Mouse (Mus musculus): ENCODE results near the gene Brdt.
A peak's percentile ranks its signal among the peaks of the same experiment; 100 is the strongest.
"Not testable (repeated sequence)": the region's sequence is repeated elsewhere in the genome, so short reads cannot be mapped to it uniquely, and the experiment has no call there.

Gene Brdt

DNA sequence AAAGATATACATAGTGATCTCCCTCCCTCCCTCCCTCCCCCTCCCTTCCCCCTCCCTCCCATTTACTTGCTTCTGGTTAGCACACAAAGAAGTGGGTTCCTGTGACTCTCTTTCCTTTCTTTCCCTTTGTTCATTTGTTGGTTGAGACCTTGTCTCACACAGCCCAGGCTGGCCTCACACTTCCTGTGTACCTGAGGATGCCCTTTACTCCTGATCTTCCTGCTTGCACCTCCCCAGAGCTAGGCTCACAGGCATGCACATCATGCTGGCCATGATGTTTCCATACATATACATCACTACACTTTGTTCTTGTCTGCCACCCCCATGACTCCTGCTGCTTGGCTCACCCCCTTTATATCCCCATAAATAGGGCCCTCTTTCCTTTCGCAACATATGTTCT lies 21.6 kb downstream of the Brdt start:
- no peaks in the 10 kb centered on the region for H3K36me3 ChIP-seq (ENCODE audit: insufficient read depth, low read length)
- TF ChIP-seq CTCF (conservative IDR thresholded peaks at IDR 0.05; ENCODE audit: low read length): no peak
- H3K4me1 ChIP-seq (replicated peaks; ENCODE audit: low read depth, low read length): no peaks in the 10 kb centered on the region
- no peaks in the 10 kb centered on the region for H3K9me3 ChIP-seq (ENCODE audit: low read length)
- H3K27me3 ChIP-seq (ENCODE audit: insufficient read depth, low read length): no peaks in the 10 kb centered on the region
- no peak overlapping the region for H3K4me3 ChIP-seq (replicated peaks; ENCODE audit: low read length)

DNA sequence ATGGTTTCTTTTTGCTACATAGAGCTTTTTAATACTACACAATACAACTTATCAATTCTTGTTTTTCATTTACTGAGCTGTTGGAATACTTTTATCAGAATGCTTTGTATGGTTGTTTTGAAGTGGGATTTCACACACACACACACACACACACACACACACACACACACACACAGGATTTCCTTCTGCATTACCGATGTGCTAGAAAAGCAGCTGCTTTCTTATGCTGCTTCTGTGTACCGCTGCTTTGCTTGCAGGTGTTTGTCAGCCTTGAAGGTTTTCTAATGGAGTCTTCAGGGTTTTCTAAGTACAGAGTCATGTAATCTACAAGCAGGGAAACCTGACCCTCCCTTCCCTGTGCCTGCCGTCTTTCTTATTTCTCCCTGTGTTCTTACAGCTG lies 23.0 kb downstream of the Brdt start:
- Histone ChIP-seq H3K9me3 (ENCODE audit: low read length) (no peaks in the 10 kb centered on the region), H3K4me1 (replicated peaks; ENCODE audit: low read depth, low read length) (no peaks in the 10 kb centered on the region), H3K36me3 (ENCODE audit: insufficient read depth, low read length) (no peaks in the 10 kb centered on the region), H3K27me3 (ENCODE audit: insufficient read depth, low read length) (no peaks in the 10 kb centered on the region), H3K4me3 (replicated peaks; ENCODE audit: low read length) (no peak overlapping the region)
- no peak for TF ChIP-seq POU5F1 (IDR thresholded peaks at IDR 0.05; ENCODE audit: borderline replicate concordance, low read length)
- TF ChIP-seq NANOG (IDR thresholded peaks at IDR 0.05; ENCODE audit: borderline replicate concordance, low read length): no peak

DNA sequence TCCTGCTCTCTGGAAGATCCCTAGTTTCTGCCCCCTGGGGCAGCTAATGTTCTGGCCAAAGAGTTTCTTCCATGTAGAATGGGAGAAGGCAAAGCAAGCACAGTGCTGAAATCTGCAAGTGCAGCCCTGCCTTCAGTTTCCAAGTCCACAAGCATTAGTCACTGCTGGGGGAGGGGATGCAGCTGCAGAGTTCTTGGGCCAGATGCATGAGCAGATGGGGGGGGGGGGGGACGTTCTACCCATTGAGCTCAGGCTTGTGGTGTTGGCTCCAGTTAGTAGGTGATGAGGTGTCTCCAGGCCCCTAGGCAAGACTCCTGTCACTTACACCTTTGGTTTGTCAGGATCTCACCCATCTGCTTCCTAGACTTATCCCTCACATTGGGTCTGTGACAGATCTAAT lies 24.8 kb downstream of the Brdt start:
- no peak overlapping the region for H3K4me3 ChIP-seq (replicated peaks; ENCODE audit: low read length)
- H3K4me1 ChIP-seq (replicated peaks; ENCODE audit: low read depth, low read length): peaks cover 2% of the 10 kb centered on the region; the same call in 1 of the 2 replicates
- no peaks in the 10 kb centered on the region for H3K36me3 ChIP-seq (ENCODE audit: insufficient read depth, low read length)
- TF ChIP-seq NANOG (IDR thresholded peaks at IDR 0.05; ENCODE audit: borderline replicate concordance, low read length) (no peak), CTCF (conservative IDR thresholded peaks at IDR 0.05; ENCODE audit: low read length) (no peak), POU5F1 (IDR thresholded peaks at IDR 0.05; ENCODE audit: borderline replicate concordance, low read length) (no peak)
- no peaks in the 10 kb centered on the region for H3K27me3 ChIP-seq (ENCODE audit: insufficient read depth, low read length)
- H3K9me3 ChIP-seq (ENCODE audit: low read length): no peaks in the 10 kb centered on the region

DNA sequence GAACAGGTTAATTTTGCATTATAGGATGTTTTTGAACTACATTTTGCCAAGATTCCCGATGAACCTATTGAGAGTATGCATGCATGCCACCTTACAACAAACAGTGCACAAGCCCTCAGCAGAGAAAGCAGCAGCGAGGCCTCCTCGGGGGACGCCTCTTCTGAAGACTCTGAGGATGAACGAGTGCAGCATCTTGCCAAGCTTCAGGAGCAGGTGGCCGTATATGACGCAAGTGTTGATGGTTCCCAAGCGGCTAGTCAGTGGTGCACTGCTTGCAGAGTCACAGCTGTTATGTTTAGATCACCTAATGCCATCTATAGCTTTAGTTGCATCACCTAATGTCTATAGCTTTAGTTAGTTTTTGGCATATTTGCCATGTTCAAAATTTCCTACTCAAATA lies 26.8 kb downstream of the Brdt start:
- Histone ChIP-seq H3K9me3 (ENCODE audit: low read length) (no peaks in the 10 kb centered on the region), H3K4me1 (replicated peaks; ENCODE audit: low read depth, low read length) (peaks cover 2% of the 10 kb centered on the region; the same call in 1 of the 2 replicates), H3K4me3 (replicated peaks; ENCODE audit: low read length) (no peak overlapping the region), H3K36me3 (ENCODE audit: insufficient read depth, low read length) (no peaks in the 10 kb centered on the region), H3K27me3 (ENCODE audit: insufficient read depth, low read length) (no peaks in the 10 kb centered on the region)
- TF ChIP-seq CTCF (conservative IDR thresholded peaks at IDR 0.05; ENCODE audit: low read length): no peak
- TF ChIP-seq POU5F1 (IDR thresholded peaks at IDR 0.05; ENCODE audit: borderline replicate concordance, low read length): no peak
- TF ChIP-seq NANOG (IDR thresholded peaks at IDR 0.05; ENCODE audit: borderline replicate concordance, low read length): no peak

DNA sequence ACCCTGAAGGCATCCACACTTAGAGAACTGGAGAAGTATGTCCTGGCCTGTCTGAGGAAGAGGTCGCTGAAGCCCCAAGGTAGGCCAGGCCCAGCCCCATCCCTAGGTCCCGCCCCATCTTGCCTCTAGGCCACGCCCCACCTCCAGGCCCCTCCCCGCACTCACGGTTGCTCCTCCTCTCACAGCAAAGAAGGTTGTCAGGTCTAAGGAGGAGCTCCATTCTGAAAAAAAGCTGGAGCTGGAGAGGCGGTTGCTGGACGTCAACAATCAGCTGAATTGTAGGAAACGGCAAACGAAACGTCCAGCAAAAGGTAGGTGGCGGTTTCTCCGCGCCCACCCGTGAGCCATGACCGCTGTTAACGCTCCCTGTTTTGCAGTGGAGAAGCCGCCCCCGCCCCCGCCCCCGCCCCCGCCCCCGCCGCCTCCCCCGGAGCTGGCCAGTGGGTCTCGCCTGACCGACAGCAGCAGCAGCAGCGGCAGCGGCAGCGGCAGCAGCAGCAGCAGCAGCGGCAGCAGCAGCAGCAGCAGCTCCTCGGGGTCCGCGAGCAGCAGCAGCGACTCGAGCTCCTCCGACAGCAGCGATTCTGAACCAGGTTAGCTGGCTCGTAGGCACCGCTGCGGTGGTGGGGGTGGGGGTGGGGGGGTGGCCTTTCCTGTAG lies 28.6 kb downstream of the Brdt start:
- peaks cover 2% of the 10 kb centered on the region; the same call in 1 of the 2 replicates for H3K4me1 ChIP-seq (replicated peaks; ENCODE audit: low read depth, low read length)
- H3K9me3 ChIP-seq (ENCODE audit: low read length): no peaks in the 10 kb centered on the region
- no peaks in the 10 kb centered on the region for H3K36me3 ChIP-seq (ENCODE audit: insufficient read depth, low read length)
- TF ChIP-seq NANOG (IDR thresholded peaks at IDR 0.05; ENCODE audit: borderline replicate concordance, low read length) (no peak), POU5F1 (IDR thresholded peaks at IDR 0.05; ENCODE audit: borderline replicate concordance, low read length) (no peak), CTCF (conservative IDR thresholded peaks at IDR 0.05; ENCODE audit: low read length) (no peak)
- no peaks in the 10 kb centered on the region for H3K27me3 ChIP-seq (ENCODE audit: insufficient read depth, low read length)
- H3K4me3 ChIP-seq (replicated peaks; ENCODE audit: low read length): peak overlapping the region; percentile 77

DNA sequence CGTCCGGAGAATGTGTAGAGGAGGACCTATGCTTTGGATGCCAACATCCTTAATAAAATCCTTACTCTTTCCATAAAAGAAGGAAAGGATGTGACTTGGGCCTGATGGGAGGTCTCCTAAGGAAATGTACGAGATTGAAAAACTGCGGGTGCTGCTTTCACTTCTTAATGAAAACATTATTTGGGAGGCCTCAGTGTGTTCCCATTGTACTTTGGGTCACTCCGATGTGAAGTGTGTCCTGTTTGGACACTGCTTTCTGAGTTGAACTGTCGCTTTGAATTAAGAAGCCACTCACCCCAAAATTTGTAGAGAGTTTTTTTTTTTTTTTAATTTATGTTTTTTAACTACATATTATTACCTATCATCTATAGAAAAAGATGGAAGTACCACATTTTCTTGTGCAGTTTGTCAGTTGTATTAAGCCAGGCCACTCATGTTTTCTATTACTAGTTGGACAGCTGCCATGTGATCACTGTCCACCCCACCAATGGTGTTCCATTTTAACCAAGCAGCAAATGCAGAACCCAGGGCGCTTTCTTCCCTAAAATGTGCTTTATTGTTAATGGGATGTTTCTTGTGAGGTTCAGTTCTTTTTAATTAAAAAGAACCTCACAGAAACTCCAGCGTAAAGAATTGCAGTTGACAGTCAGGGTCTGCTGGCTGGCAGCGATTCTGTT lies 29.2 kb downstream of the Brdt start:
- TF ChIP-seq NANOG (IDR thresholded peaks at IDR 0.05; ENCODE audit: borderline replicate concordance, low read length) (no peak), CTCF (conservative IDR thresholded peaks at IDR 0.05; ENCODE audit: low read length) (no peak)
- no peaks in the 10 kb centered on the region for H3K27me3 ChIP-seq (ENCODE audit: insufficient read depth, low read length)

DNA sequence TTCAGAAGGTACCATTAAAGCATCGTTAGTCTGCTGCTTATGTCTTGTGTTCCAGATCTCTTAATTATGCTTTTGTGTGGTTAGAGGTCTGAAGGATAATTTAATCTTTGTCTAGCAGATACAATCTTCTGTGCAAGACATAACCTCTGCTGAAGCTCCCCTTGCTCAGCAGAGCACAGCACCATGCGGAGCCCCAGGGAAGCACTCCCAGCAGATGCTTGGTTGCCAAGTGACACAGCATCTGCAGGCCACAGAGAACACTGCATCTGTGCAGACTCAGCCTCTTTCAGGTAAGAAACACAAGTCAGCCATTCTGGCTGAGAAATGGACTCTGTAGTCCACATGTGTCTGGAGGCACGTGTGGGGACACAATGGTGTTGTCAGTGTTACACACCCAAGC lies 39.1 kb downstream of the Brdt start:
- Histone ChIP-seq H3K36me3 (ENCODE audit: insufficient read depth, low read length) (no peaks in the 10 kb centered on the region), H3K9me3 (ENCODE audit: low read length) (no peaks in the 10 kb centered on the region), H3K4me3 (replicated peaks; ENCODE audit: low read length) (no peak overlapping the region), H3K27me3 (ENCODE audit: insufficient read depth, low read length) (no peaks in the 10 kb centered on the region; the same call in 1 of the 2 replicates), H3K4me1 (replicated peaks; ENCODE audit: low read depth, low read length) (no peaks in the 10 kb centered on the region)
- TF ChIP-seq CTCF (conservative IDR thresholded peaks at IDR 0.05; ENCODE audit: low read length): no peak
- TF ChIP-seq POU5F1 (IDR thresholded peaks at IDR 0.05; ENCODE audit: borderline replicate concordance, low read length): no peak
- TF ChIP-seq NANOG (IDR thresholded peaks at IDR 0.05; ENCODE audit: borderline replicate concordance, low read length): no peak

More for the DNA sequence above, 29.2 kb downstream of the Brdt start:
- H3K36me3 ChIP-seq (ENCODE audit: insufficient read depth, low read length): no peaks in the 10 kb centered on the region
- H3K9me3 ChIP-seq (ENCODE audit: low read length): no peaks in the 10 kb centered on the region
- peak overlapping the region; percentile 77; the same call in 1 of the 2 replicates for H3K4me3 ChIP-seq (replicated peaks; ENCODE audit: low read length)
- peaks cover 2% of the 10 kb centered on the region; the same call in 1 of the 2 replicates for H3K4me1 ChIP-seq (replicated peaks; ENCODE audit: low read depth, low read length)

DNA sequence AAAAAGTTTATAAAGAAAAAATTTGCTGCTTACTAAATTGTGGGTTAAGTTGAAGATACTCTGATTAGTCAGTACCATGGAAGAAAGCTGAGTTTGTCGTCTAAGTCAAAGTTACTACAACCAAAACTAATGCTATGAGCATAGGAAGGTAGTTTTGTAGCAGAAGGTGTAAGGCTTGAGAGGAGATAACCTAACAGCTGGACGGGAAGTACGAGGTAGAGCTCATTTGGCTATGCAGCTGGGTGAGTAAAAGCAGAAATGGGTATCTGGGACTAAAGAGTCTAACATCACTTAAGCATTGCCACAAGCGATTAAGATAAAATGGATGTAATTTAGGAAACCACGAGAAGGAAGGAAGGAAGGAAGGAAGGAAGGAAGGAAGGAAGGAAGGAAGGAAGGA lies 40.4 kb downstream of the Brdt start:
- H3K4me1 ChIP-seq (replicated peaks; ENCODE audit: low read depth, low read length): no peaks in the 10 kb centered on the region
- no peak for TF ChIP-seq CTCF (conservative IDR thresholded peaks at IDR 0.05; ENCODE audit: low read length)
- no peaks in the 10 kb centered on the region for H3K9me3 ChIP-seq (ENCODE audit: low read length)
- no peaks in the 10 kb centered on the region; the same call in 1 of the 2 replicates for H3K27me3 ChIP-seq (ENCODE audit: insufficient read depth, low read length)
- no peaks in the 10 kb centered on the region for H3K36me3 ChIP-seq (ENCODE audit: insufficient read depth, low read length)
- H3K4me3 ChIP-seq (replicated peaks; ENCODE audit: low read length): no peak overlapping the region

DNA sequence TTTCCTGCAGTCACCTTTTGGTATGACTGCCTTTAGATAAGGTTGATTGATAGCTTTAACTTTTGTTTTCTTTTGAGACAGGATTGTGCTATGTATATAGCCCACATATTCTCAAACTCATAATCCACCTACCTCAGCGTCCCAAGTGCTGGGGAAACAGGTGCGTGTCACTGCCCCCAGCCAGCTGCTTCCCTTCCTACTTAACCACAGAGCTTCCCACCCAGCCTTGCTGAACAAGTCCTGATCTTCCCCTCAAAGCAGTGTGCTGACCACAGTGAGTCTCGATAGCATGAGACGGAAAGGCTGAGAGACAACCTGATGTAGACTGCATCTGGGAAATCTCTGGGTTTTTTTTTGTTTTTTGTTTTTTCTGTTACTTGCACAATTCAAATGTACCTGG lies 42.3 kb downstream of the Brdt start:
- Histone ChIP-seq H3K36me3 (ENCODE audit: insufficient read depth, low read length) (no peaks in the 10 kb centered on the region), H3K4me3 (replicated peaks; ENCODE audit: low read length) (no peak overlapping the region), H3K9me3 (ENCODE audit: low read length) (no peaks in the 10 kb centered on the region), H3K4me1 (replicated peaks; ENCODE audit: low read depth, low read length) (no peaks in the 10 kb centered on the region), H3K27me3 (ENCODE audit: insufficient read depth, low read length) (no peaks in the 10 kb centered on the region; the same call in 1 of the 2 replicates)
- no peak for TF ChIP-seq CTCF (conservative IDR thresholded peaks at IDR 0.05; ENCODE audit: low read length)

DNA sequence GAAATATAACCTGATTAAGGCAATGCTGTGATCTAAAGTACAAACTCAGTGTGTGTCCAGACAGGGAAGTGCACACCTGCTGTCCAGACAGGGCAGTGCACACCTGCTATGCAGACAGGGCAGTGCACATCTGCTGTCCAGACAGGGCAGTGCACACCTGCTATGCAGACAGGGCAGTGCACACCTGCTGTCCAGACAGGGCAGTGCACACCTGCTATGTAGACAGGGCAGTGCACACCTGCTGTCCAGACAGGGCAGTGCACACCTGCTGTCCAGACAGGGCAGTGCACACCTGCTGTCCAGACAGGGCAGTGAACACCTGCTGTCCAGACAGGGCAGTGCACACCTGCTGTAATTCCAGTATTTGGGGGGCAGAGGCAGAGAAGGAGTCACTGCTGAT lies 55.5 kb downstream of the Brdt start:
- H3K36me3 ChIP-seq (ENCODE audit: insufficient read depth, low read length); H3K27me3 ChIP-seq (ENCODE audit: insufficient read depth, low read length); H3K4me1 ChIP-seq (replicated peaks; ENCODE audit: low read depth, low read length); H3K4me3 ChIP-seq (replicated peaks; ENCODE audit: low read length); H3K9me3 ChIP-seq (ENCODE audit: low read length): not testable (repeated sequence)
